Mouse (Mus musculus) lung, postnatal 0 days (tissue): Measurements from ENCODE around the gene Rad51b. TPM values are rescaled to one million over a fixed set of nuclear protein-coding genes. Genes with fewer than 3 reads are reported as not detected.
"Not testable (repeated sequence)": the region's sequence is repeated elsewhere in the genome, so short reads cannot be mapped to it uniquely, and the experiment has no call there.

Experiments
- ATAC-seq: fragments of 200-750 bp; cut with Nextera tagmentation; 2 replicates; pipeline ENCODE4 v1.8.0; 2017; ENCODE audit warnings: moderate library complexity
- DNase-seq: peaks from one replicate; pipeline ENCODE4 v3.0.0-alpha.2; 2016; ENCODE audit warnings: low spot score
- H3K27ac ChIP-seq: fragments of 300-500 bp; sonication (generic); 2 replicates; pipeline ENCODE4 v1.5.1; 2014; ENCODE audit warnings: antibody characterized with exemption, mild to moderate bottlenecking, low read length, mixed read lengths
- H3K27me3 ChIP-seq: fragments of 300-500 bp; sonication (generic); replicated peaks from 2 replicates; pipeline ENCODE4 v1.6.1; 2014; ENCODE audit warnings: low read length, mixed read lengths; ENCODE audit not compliant: insufficient read depth
- H3K36me3 ChIP-seq: fragments of 300-500 bp; sonication (generic); 2 replicates; pipeline ENCODE4 v1.6.1; 2014; ENCODE audit warnings: low read length, mixed read lengths; ENCODE audit not compliant: insufficient read depth
- H3K4me1 ChIP-seq: fragments of 300-500 bp; sonication (generic); 2 replicates; pipeline ENCODE4 v1.6.1; 2014; ENCODE audit warnings: antibody characterized with exemption, low read depth, low read length, mixed read lengths; ENCODE audit not compliant: insufficient read depth
- H3K4me2 ChIP-seq: fragments of 300-500 bp; sonication (generic); replicated peaks from 2 replicates; pipeline ENCODE4 v1.6.1; 2014; ENCODE audit warnings: low read depth, mild to moderate bottlenecking, low read length, moderate library complexity, mixed read lengths
- H3K4me3 ChIP-seq: fragments of 300-500 bp; sonication (generic); 2 replicates; pipeline ENCODE4 v1.5.1; 2014; ENCODE audit warnings: low read depth, low read length
- H3K9ac ChIP-seq: fragments of 300-500 bp; sonication (generic); replicated peaks from 2 replicates; pipeline ENCODE4 v1.6.1; 2014; ENCODE audit warnings: low read depth, mild to moderate bottlenecking
- H3K9me3 ChIP-seq: fragments of 300-500 bp; sonication (generic); 2 replicates; pipeline ENCODE4 v1.6.1; 2016; ENCODE audit warnings: low read length, mixed read lengths
- CTCF ChIP-seq: IDR thresholded peaks from 2 replicates; pipeline ENCODE4 v1.5.1; 2016; ENCODE audit warnings: antibody characterized with exemption, mild to moderate bottlenecking
- EP300 ChIP-seq: IDR thresholded peaks from 2 replicates; pipeline ENCODE4 v1.6.1; 2016; ENCODE audit warnings: antibody characterized with exemption, mild to moderate bottlenecking, control low read depth
- WGBS: fragments of 180-500 bp; shearing (Covaris S2); extraction: QIAGEN DNeasy Blood & Tissue Kit; methylation state at CpG from one replicate; pipeline ENCODE4 v1.1.7; 2014; 5-methylcytosine and 5-hydroxymethylcytosine counted together
- polyA plus RNA-seq: library from polyadenylated mRNA; unstranded; fragments of >200 nt; fragmentation: Nextera tagmentation; extraction: Ambion mirVana; gene quantifications from 2 replicates; pipeline ENCODE4 v1.2.1, GENCODE M21; 2015

The Rad51b gene
- polyA plus RNA-seq, 1 experiment from 2014 or later = 1.3 TPM

DNA sequence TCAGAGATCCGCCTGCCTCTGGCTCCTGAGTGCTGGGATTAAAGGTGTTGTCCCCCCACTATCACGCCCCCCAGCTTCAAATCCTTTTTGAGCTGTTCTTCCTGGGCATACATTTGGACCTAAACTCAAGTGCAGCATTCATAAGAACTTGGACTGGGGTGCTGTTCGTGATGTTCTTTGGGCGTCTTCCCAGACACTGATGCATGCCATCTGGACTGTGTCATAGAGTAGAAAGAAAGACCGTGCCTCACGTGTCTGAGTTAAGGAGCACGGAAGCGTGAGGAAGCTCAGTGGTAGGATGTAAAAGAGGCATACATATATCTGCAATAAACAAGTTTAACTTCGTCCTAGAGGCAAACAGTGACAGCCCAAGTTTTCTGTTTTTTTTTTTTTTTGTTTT, 4.7 kb downstream of the Rad51b start:
- no peaks in the 10 kb centered on the region for H3K9me3 ChIP-seq
- peak; percentile 57 for ATAC-seq
- TF ChIP-seq EP300 (no peak), CTCF (no peak)
- no peak overlapping the region for H3K9ac ChIP-seq
- H3K27ac ChIP-seq = no peak overlapping the region
- no peak overlapping the region for H3K4me3 ChIP-seq
- 62% methylated on average over 9 of the region's 9 CpGs for WGBS
- H3K36me3 ChIP-seq = no peaks in the 10 kb centered on the region
- no peak overlapping the region for H3K4me2 ChIP-seq
- 0 out of 2 replicates have a peak, but pooled peaks cover 3% of the 10 kb centered on the region for H3K4me1 ChIP-seq
- H3K27me3 ChIP-seq = no peaks in the 10 kb centered on the region
- DNase-seq = peak; percentile 65

- no peak for ATAC-seq
- no peak for DNase-seq
- WGBS = 52% methylated on average over 1 of the region's 1 CpGs
Measured at GRCm38 (mm10) chr12:79305131-79305530, 8.0 kb downstream of the Rad51b start.

GRCm38 (mm10) chr12:79306013-79306412, 8.9 kb downstream of the Rad51b start:
- Histone ChIP-seq H3K4me1 (no peaks in the 10 kb centered on the region), H3K27me3 (no peaks in the 10 kb centered on the region), H3K4me2 (no peak overlapping the region), H3K4me3 (no peak overlapping the region), H3K36me3 (no peaks in the 10 kb centered on the region), H3K27ac (no peak overlapping the region), H3K9ac (no peak overlapping the region), H3K9me3 (no peaks in the 10 kb centered on the region)
- peak; percentile 23 for DNase-seq
- ATAC-seq = peak; percentile 17; the same call in 1 of the 2 replicates
- no peak for TF ChIP-seq EP300
- no peak for TF ChIP-seq CTCF
- WGBS = 59% methylated on average over 4 of the region's 4 CpGs

More at GRCm38 (mm10) chr12:79305131-79305530, 8.0 kb downstream of the Rad51b start:
- no peak overlapping the region for H3K9ac ChIP-seq
- no peak overlapping the region for H3K4me2 ChIP-seq
- peak; percentile 52 for TF ChIP-seq CTCF
- TF ChIP-seq EP300 = no peak
- H3K4me1 ChIP-seq = no peaks in the 10 kb centered on the region
- H3K27ac ChIP-seq = no peak overlapping the region
- H3K9me3 ChIP-seq = no peaks in the 10 kb centered on the region
- no peaks in the 10 kb centered on the region for H3K36me3 ChIP-seq
- no peak overlapping the region for H3K4me3 ChIP-seq
- no peaks in the 10 kb centered on the region for H3K27me3 ChIP-seq

GRCm38 (mm10) chr12:79313721-79314120, 16.6 kb downstream of the Rad51b start:
- ATAC-seq (no peak), DNase-seq (no peak)
- Histone ChIP-seq H3K4me3 (no peak overlapping the region), H3K4me2 (no peak overlapping the region), H3K27me3 (no peaks in the 10 kb centered on the region), H3K27ac (no peak overlapping the region), H3K4me1 (no peaks in the 10 kb centered on the region), H3K9me3 (no peaks in the 10 kb centered on the region), H3K9ac (no peak overlapping the region), H3K36me3 (no peaks in the 10 kb centered on the region)
- 88% methylated on average over 4 of the region's 4 CpGs for WGBS
- TF ChIP-seq CTCF (no peak), EP300 (no peak)

DNA sequence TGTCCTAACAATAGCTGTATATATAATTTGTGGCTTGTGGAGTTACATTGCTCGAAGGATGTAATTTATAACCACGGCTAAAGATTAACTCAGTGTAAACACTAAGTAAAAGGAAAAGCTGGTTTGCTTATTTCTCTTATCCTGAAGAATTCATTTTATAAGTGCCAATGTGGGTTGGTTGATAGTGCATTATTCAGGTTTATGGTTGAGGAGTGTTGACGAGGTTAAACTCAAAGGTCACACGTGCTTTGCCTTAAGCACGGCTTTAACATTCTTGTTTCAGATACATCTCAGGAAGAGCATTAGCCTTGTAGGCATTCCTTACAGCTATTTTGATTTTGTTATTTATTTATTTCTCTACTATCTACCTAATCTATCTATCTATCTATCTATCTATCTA, 20.3 kb downstream of the Rad51b start:
- TF ChIP-seq EP300 (no peak), CTCF (no peak)
- no peak for ATAC-seq
- H3K27me3 ChIP-seq = no peaks in the 10 kb centered on the region
- H3K36me3 ChIP-seq = no peaks in the 10 kb centered on the region
- no peak overlapping the region for H3K9ac ChIP-seq
- H3K9me3 ChIP-seq = no peaks in the 10 kb centered on the region
- WGBS = 37% methylated on average over 5 of the region's 5 CpGs
- H3K4me3 ChIP-seq = no peak overlapping the region
- H3K4me2 ChIP-seq = no peak overlapping the region
- H3K4me1 ChIP-seq = no peaks in the 10 kb centered on the region
- no peak overlapping the region for H3K27ac ChIP-seq
- DNase-seq = no peak

DNA sequence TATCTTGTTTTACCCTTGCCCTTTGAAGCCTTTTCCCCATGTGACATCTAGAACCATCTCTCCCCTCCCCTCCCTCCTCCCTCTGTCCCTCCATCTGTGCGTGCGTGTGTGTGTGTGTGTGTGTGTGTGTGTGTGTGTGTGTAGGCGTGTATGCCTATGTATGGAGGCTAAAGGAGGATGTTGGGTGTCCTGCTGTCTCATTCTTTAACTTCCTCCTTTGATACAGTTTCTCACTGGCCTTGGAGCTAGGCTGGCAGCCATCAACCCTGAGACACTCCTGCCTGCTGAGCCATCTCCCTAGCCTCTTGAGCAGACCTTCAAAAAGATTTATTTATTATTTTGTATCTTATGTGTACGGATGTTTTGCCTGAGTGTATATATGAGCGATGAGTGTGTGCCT, 23.8 kb downstream of the Rad51b start:
- H3K36me3 ChIP-seq = no peaks in the 10 kb centered on the region
- no peaks in the 10 kb centered on the region for H3K27me3 ChIP-seq
- H3K9ac ChIP-seq = no peak overlapping the region
- ATAC-seq (no peak), DNase-seq (no peak)
- H3K27ac ChIP-seq = no peak overlapping the region
- no peaks in the 10 kb centered on the region for H3K4me1 ChIP-seq
- H3K9me3 ChIP-seq = no peaks in the 10 kb centered on the region
- no peak overlapping the region for H3K4me3 ChIP-seq
- no peak overlapping the region for H3K4me2 ChIP-seq
- TF ChIP-seq CTCF (no peak), EP300 (no peak)
- 79% methylated on average over 5 of the region's 5 CpGs for WGBS

DNA sequence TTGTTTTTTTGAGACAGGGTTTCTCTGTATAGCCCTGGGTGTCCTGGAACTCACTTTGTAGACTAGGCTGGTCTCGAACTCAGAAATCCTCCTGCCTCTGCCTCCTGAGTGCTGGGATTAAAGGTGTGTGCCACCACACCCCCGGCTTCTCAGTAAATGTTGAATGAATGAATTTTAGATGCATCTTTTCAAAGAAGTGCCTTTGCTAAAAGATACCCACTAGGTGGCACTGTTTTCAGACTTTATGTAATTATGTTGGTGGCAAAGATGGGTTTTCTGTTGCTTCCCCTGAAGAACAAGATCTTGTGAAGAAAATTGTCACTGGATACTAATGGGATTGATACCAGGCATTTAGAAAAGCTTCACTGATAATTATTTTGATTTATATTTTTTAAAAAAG, 25.5 kb downstream of the Rad51b start:
- 64% methylated on average over 2 of the region's 2 CpGs for WGBS
- DNase-seq = peak; percentile 83
- H3K27me3 ChIP-seq, ATAC-seq, H3K36me3 ChIP-seq, H3K9me3 ChIP-seq, H3K27ac ChIP-seq, H3K4me2 ChIP-seq, H3K9ac ChIP-seq, H3K4me3 ChIP-seq, H3K4me1 ChIP-seq: not testable (repeated sequence)
- peak; percentile 65 for TF ChIP-seq CTCF
